Mouse (Mus musculus): Measurements from ENCODE around the gene Stard8.

GRCm38 (mm10) chrX:99012486-99012885 is 9.4 kb downstream of the Stard8 start:
- TF ChIP-seq CHD2 (IDR thresholded peaks at IDR 0.05; ENCODE audit: low read depth, low read length) (no peak), ZNF384 (IDR thresholded peaks at IDR 0.05; ENCODE audit: low read depth, low read length) (no peak), MAFK (IDR thresholded peaks at IDR 0.05; ENCODE audit: insufficient read depth, low read depth, low read length) (no peak), ZC3H11A (IDR thresholded peaks at IDR 0.05; ENCODE audit: borderline replicate concordance, low read depth, low read length) (no peak), HCFC1 (IDR thresholded peaks at IDR 0.05; ENCODE audit: borderline replicate concordance, insufficient read depth, low read length) (no peak)

Measured in ES-E14 (cell line).